Mouse (Mus musculus) intestine, postnatal 0 days (tissue): ENCODE data around the gene Oasl1. TPM values are rescaled to one million over a fixed set of nuclear protein-coding genes. Genes with fewer than 3 reads are reported as not detected.
"Not testable (repeated sequence)": the region's sequence is repeated elsewhere in the genome, so short reads cannot be mapped to it uniquely, and the experiment has no call there.

ENCODE experiments used
- ATAC-seq: fragments of 200-750 bp; cut with Nextera tagmentation; 2 replicates; pipeline ENCODE4 v1.8.0; 2017; ENCODE audit warnings: mild to moderate bottlenecking, moderate TSS enrichment, moderate library complexity
- H3K27ac ChIP-seq: fragments of 300-500 bp; sonication (generic); 2 replicates; pipeline ENCODE4 v1.5.1; 2014; ENCODE audit warnings: mild to moderate bottlenecking, low read depth, low read length, moderate library complexity
- H3K27me3 ChIP-seq: fragments of 300-500 bp; sonication (generic); replicated peaks from 2 replicates; pipeline ENCODE4 v1.6.1; 2014; ENCODE audit warnings: low read length, mixed read lengths; ENCODE audit not compliant: control insufficient read depth, insufficient read depth
- H3K36me3 ChIP-seq: fragments of 300-500 bp; sonication (generic); 2 replicates; pipeline ENCODE4 v1.6.1; 2014; ENCODE audit warnings: mild to moderate bottlenecking, moderate library complexity; ENCODE audit not compliant: control insufficient read depth, insufficient read depth
- H3K4me1 ChIP-seq: fragments of 300-500 bp; sonication (generic); replicated peaks from 2 replicates; pipeline ENCODE4 v1.6.1; 2014; ENCODE audit warnings: antibody characterized with exemption, low read length, mixed read lengths; ENCODE audit not compliant: control insufficient read depth, insufficient read depth
- H3K4me2 ChIP-seq: fragments of 300-500 bp; sonication (generic); replicated peaks from 2 replicates; pipeline ENCODE4 v1.6.1; 2014; ENCODE audit warnings: low read depth, mild to moderate bottlenecking, moderate library complexity
- H3K4me3 ChIP-seq: fragments of 300-500 bp; sonication (generic); 2 replicates; pipeline ENCODE4 v1.5.1; 2014; ENCODE audit warnings: low read depth, low read length
- H3K9ac ChIP-seq: fragments of 300-500 bp; sonication (generic); 2 replicates; pipeline ENCODE4 v1.6.1; 2014; ENCODE audit warnings: mild to moderate bottlenecking, low read depth, low read length
- H3K9me3 ChIP-seq: fragments of 300-500 bp; sonication (generic); 2 replicates; pipeline ENCODE4 v1.6.1; 2016; ENCODE audit warnings: mixed run types; ENCODE audit not compliant: control insufficient read depth
- CTCF ChIP-seq: sonication (generic); IDR thresholded peaks from 2 replicates; pipeline ENCODE4 v1.5.1; 2016; ENCODE audit warnings: low read depth, mild to moderate bottlenecking, control low read depth, antibody characterized with exemption, moderate library complexity
- WGBS: fragments of 180-500 bp; shearing (Covaris S2); extraction: QIAGEN DNeasy Blood & Tissue Kit; methylation state at CpG from one replicate; pipeline ENCODE4 v1.1.7; 2014; 5-methylcytosine and 5-hydroxymethylcytosine counted together
- polyA plus RNA-seq: library from polyadenylated mRNA; unstranded; fragments of >200 nt; fragmentation: Nextera tagmentation; extraction: Ambion mirVana; gene quantifications from 2 replicates; pipeline ENCODE4 v1.2.1, GENCODE M21; 2015

Gene Oasl1
- polyA plus RNA-seq, 1 experiment from 2014 or later, result 25.5 TPM

GRCm38 (mm10) chr5:114935838-114936237 lies 12.8 kb downstream of the Oasl1 start:
- TF ChIP-seq CTCF, result no peak
- WGBS, result 29% methylated on average over 3 of the region's 3 CpGs

GRCm38 (mm10) chr5:114941138-114941537 lies 18.1 kb downstream of the Oasl1 start:
- not testable (repeated sequence) for H3K9ac ChIP-seq, H3K4me1 ChIP-seq, H3K4me3 ChIP-seq, H3K27ac ChIP-seq, H3K9me3 ChIP-seq, ATAC-seq, H3K27me3 ChIP-seq, H3K4me2 ChIP-seq
- WGBS, result 58% methylated on average over 3 of the region's 3 CpGs
- peaks cover 12% of the 10 kb centered on the region; the same call in 1 of the 2 replicates for H3K36me3 ChIP-seq
- TF ChIP-seq CTCF, result peak; percentile 57

More at GRCm38 (mm10) chr5:114935838-114936237, 12.8 kb downstream of the Oasl1 start:
- H3K9ac ChIP-seq, result no peak overlapping the region
- H3K9me3 ChIP-seq, result no peaks in the 10 kb centered on the region
- no peak for ATAC-seq
- no peak overlapping the region for H3K27ac ChIP-seq
- H3K27me3 ChIP-seq, result no peaks in the 10 kb centered on the region
- no peak overlapping the region for H3K4me3 ChIP-seq
- H3K4me2 ChIP-seq, result no peak overlapping the region
- H3K36me3 ChIP-seq, result peaks cover 11% of the 10 kb centered on the region; the same call in 1 of the 2 replicates
- no peaks in the 10 kb centered on the region for H3K4me1 ChIP-seq

- peak; percentile 80 for ATAC-seq
- H3K36me3 ChIP-seq, result peaks cover 18% of the 10 kb centered on the region
- peaks cover 6% of the 10 kb centered on the region; the same call in 1 of the 2 replicates for H3K4me1 ChIP-seq
- peak within 1 kb of the TSS; percentile 73 for H3K27ac ChIP-seq
- H3K27me3 ChIP-seq, result no peaks in the 10 kb centered on the region
- 1% methylated on average over 39 of the region's 39 CpGs for WGBS
- H3K9ac ChIP-seq, result peak within 1 kb of the TSS; percentile 76
- peak within 1 kb of the TSS; percentile 83 for H3K4me2 ChIP-seq
- peak within 1 kb of the TSS; percentile 75 for H3K4me3 ChIP-seq
- TF ChIP-seq CTCF, result peak; percentile 42
- H3K9me3 ChIP-seq, result no peaks in the 10 kb centered on the region
These were observed 19.2 kb downstream of the Oasl1 start, which contains the start of gene 2210016L21Rik for GRCm38 (mm10) chr5:114942074-114942765. Gene 2210016L21Rik, plus strand, starts transcription at chr5:114942158.

- Histone ChIP-seq H3K9me3 (no peaks in the 10 kb centered on the region), H3K27ac (peak overlapping the region; percentile 73; the same call in 1 of the 2 replicates), H3K4me2 (peak overlapping the region; percentile 83), H3K4me3 (peak overlapping the region; percentile 75), H3K4me1 (peaks cover 6% of the 10 kb centered on the region; the same call in 1 of the 2 replicates), H3K36me3 (peaks cover 22% of the 10 kb centered on the region), H3K9ac (peak overlapping the region; percentile 76; the same call in 1 of the 2 replicates), H3K27me3 (no peaks in the 10 kb centered on the region)
- no peak for ATAC-seq
- 20% methylated on average over 4 of the region's 4 CpGs for WGBS
- TF ChIP-seq CTCF, result no peak
These were observed 19.7 kb downstream of the Oasl1 start for GRCm38 (mm10) chr5:114942766-114943130.

GRCm38 (mm10) chr5:114945072-114945471 lies 22.0 kb downstream of the Oasl1 start:
- no peak overlapping the region for H3K4me3 ChIP-seq
- H3K36me3 ChIP-seq, result peaks cover 41% of the 10 kb centered on the region
- no peaks in the 10 kb centered on the region for H3K27me3 ChIP-seq
- peaks cover 6% of the 10 kb centered on the region; the same call in 1 of the 2 replicates for H3K4me1 ChIP-seq
- H3K27ac ChIP-seq, result no peak overlapping the region
- no peak for TF ChIP-seq CTCF
- H3K4me2 ChIP-seq, result no peak overlapping the region
- no peak overlapping the region for H3K9ac ChIP-seq
- WGBS, result 68% methylated on average over 10 of the region's 10 CpGs
- no peaks in the 10 kb centered on the region for H3K9me3 ChIP-seq
- ATAC-seq, result peak; percentile 47

GRCm38 (mm10) chr5:114948891-114949290 lies 25.9 kb downstream of the Oasl1 start:
- Histone ChIP-seq H3K27me3 (no peaks in the 10 kb centered on the region), H3K4me2 (no peak overlapping the region), H3K27ac (no peak overlapping the region), H3K4me3 (no peak overlapping the region), H3K9me3 (no peaks in the 10 kb centered on the region), H3K4me1 (no peaks in the 10 kb centered on the region), H3K36me3 (peaks cover 58% of the 10 kb centered on the region), H3K9ac (no peak overlapping the region)
- no peak for ATAC-seq
- TF ChIP-seq CTCF, result no peak
- WGBS, result 30% methylated on average over 6 of the region's 6 CpGs
